Mouse (Mus musculus): ENCODE results near the gene Mkrn2. TPM values are rescaled to one million over a fixed set of nuclear protein-coding genes. Genes with fewer than 3 reads are reported as not detected.

The Mkrn2 gene
- polyA plus RNA-seq, 1 experiment from 2014 or later = 19.6 TPM

DNA sequence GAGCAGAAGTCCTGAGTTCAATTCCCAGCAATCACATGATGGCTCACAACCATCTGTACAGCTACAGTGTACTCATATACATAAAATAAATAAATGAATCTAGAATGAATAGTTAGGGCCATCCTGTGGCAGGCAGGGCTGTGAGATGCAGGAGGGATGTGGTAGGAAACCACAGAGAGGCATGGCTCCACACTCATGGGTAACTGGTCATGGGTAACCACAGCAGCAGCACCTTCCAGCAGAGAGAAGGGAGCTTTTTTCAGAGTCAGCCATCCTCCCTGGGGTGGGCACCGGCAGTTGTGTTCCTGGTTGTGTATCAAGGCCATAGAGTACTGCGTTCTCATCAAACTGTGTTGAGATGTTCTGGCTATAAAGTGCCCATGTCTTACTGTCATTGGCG lies 7.2 kb upstream of the Mkrn2 start:
- Histone ChIP-seq H3K9me3 (ENCODE audit: control insufficient read depth, low read length) (no peaks in the 10 kb centered on the region), H3K27ac (ENCODE audit: low read depth, low read length) (no peak overlapping the region), H3K4me1 (replicated peaks; ENCODE audit: control insufficient read depth, insufficient read depth, low read length) (no peaks in the 10 kb centered on the region), H3K9ac (ENCODE audit: low read depth, low read length) (no peak overlapping the region), H3K4me2 (replicated peaks; ENCODE audit: low read depth, low read length) (no peak overlapping the region), H3K36me3 (ENCODE audit: control insufficient read depth, insufficient read depth, low read length) (no peaks in the 10 kb centered on the region), H3K27me3 (ENCODE audit: control insufficient read depth, insufficient read depth, low read length) (no peaks in the 10 kb centered on the region), H3K4me3 (ENCODE audit: low read depth, low read length) (no peak overlapping the region)
- 79% methylated on average over 3 of the region's 3 CpGs for WGBS
- ATAC-seq (ENCODE audit: low FRiP score) (no peak), DNase-seq (ENCODE audit: low spot score) (no peak)

DNA sequence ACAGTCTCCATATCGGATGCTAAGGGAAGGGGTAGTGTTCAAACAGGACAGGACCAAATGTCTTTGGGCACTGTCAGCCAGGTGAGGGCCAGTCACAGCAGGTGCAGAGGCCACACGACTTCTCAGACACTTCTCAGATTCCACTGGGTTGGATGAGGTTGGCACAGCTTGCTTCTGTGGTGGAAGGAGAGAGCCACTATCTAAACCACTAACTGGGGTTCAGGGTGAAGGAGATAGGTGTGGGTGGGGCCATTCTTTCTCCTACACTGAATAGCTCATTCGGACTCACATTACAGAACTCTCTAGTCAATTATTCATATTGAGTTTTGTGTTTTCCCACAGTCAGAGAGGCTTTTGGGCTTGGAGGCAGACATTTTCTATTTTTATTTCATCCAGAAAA lies 6.0 kb upstream of the Mkrn2 start:
- H3K27me3 ChIP-seq (ENCODE audit: control insufficient read depth, insufficient read depth, low read length) = no peaks in the 10 kb centered on the region
- H3K36me3 ChIP-seq (ENCODE audit: control insufficient read depth, insufficient read depth, low read length) = no peaks in the 10 kb centered on the region
- H3K4me2 ChIP-seq (replicated peaks; ENCODE audit: low read depth, low read length) = no peak overlapping the region
- no peaks in the 10 kb centered on the region for H3K4me1 ChIP-seq (replicated peaks; ENCODE audit: control insufficient read depth, insufficient read depth, low read length)
- H3K27ac ChIP-seq (ENCODE audit: low read depth, low read length) = no peak overlapping the region
- no peak overlapping the region for H3K4me3 ChIP-seq (ENCODE audit: low read depth, low read length)
- H3K9ac ChIP-seq (ENCODE audit: low read depth, low read length) = no peak overlapping the region
- 70% methylated on average over 3 of the region's 3 CpGs for WGBS
- ATAC-seq (ENCODE audit: low FRiP score) = no peak
- H3K9me3 ChIP-seq (ENCODE audit: control insufficient read depth, low read length) = no peaks in the 10 kb centered on the region
- no peak for DNase-seq (ENCODE audit: low spot score)

DNA sequence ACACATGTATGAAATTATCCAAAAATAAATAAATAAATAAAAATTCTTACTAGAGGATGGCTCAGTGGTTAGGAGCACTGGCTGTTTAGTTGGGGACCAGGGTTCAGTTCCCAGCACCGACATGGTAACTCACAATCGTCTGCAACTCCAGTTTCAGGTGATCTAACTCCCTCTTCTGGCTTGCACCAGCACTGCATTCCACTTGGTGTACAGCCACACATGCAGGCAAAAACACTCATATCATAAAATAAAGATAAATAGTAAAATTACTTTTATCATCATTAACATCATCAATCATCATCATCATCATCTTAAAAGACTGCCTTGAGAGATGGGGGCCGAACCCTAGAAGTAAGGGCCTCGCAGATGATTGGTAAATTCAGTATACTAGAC lies 384 bp upstream of the Mkrn2 start:
- H3K4me2 ChIP-seq (replicated peaks; ENCODE audit: low read depth, low read length) = peak overlapping the region; percentile 63; the same call in 1 of the 2 replicates
- H3K36me3 ChIP-seq (ENCODE audit: control insufficient read depth, insufficient read depth, low read length) = no peaks in the 10 kb centered on the region
- 63% methylated on average over 4 of the region's 4 CpGs for WGBS
- no peak overlapping the region for H3K9ac ChIP-seq (ENCODE audit: low read depth, low read length)
- DNase-seq (ENCODE audit: low spot score) (peak; percentile 30), ATAC-seq (ENCODE audit: low FRiP score) (peak; percentile 41)
- H3K27me3 ChIP-seq (ENCODE audit: control insufficient read depth, insufficient read depth, low read length) = no peaks in the 10 kb centered on the region
- H3K4me3 ChIP-seq (ENCODE audit: low read depth, low read length) = peak overlapping the region; percentile 78; the same call in 1 of the 2 replicates
- H3K27ac ChIP-seq (ENCODE audit: low read depth, low read length) = no peak overlapping the region
- no peaks in the 10 kb centered on the region; the same call in 1 of the 2 replicates for H3K4me1 ChIP-seq (replicated peaks; ENCODE audit: control insufficient read depth, insufficient read depth, low read length)
- no peaks in the 10 kb centered on the region for H3K9me3 ChIP-seq (ENCODE audit: control insufficient read depth, low read length)

GRCm38 (mm10) chr6:115606461-115606860 lies 4.8 kb downstream of the Mkrn2 start:
- Histone ChIP-seq H3K27ac (ENCODE audit: low read depth, low read length) (no peak overlapping the region), H3K4me1 (replicated peaks; ENCODE audit: control insufficient read depth, insufficient read depth, low read length) (no peaks in the 10 kb centered on the region; the same call in 1 of the 2 replicates), H3K4me3 (ENCODE audit: low read depth, low read length) (no peak overlapping the region), H3K27me3 (ENCODE audit: control insufficient read depth, insufficient read depth, low read length) (no peaks in the 10 kb centered on the region), H3K9me3 (ENCODE audit: control insufficient read depth, low read length) (no peaks in the 10 kb centered on the region), H3K36me3 (ENCODE audit: control insufficient read depth, insufficient read depth, low read length) (no peaks in the 10 kb centered on the region; the same call in 1 of the 2 replicates), H3K4me2 (replicated peaks; ENCODE audit: low read depth, low read length) (no peak overlapping the region), H3K9ac (ENCODE audit: low read depth, low read length) (no peak overlapping the region)
- WGBS = 88% methylated on average over 1 of the region's 1 CpGs
- ATAC-seq (ENCODE audit: low FRiP score) = no peak
- DNase-seq (ENCODE audit: low spot score) = no peak

DNA sequence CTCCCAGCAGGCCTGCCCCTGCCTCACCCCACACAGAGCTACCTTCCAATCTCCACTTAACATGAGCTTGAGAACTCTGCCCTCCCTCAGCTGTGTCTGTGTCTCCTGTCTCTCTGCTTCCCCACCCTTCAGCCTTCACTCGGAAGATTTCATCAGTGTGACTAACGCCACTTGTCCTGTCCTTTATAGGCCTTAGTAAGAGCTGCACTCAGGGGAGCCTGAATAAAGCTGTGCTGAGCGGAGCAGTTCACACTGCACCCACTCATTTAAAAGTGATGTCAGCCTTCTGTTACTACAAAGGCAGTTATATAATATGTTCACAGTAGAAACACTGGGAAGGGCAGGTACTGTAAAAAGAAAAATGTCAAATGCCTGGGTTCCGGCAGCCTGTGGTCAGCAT lies 5.7 kb downstream of the Mkrn2 start:
- no peak for ATAC-seq (ENCODE audit: low FRiP score)
- no peak overlapping the region for H3K9ac ChIP-seq (ENCODE audit: low read depth, low read length)
- WGBS = 71% methylated on average over 4 of the region's 4 CpGs

GRCm38 (mm10) chr6:115609121-115609520 lies 7.4 kb downstream of the Mkrn2 start:
- ATAC-seq (ENCODE audit: low FRiP score) (no peak), DNase-seq (ENCODE audit: low spot score) (peak; percentile 63)
- Histone ChIP-seq H3K27me3 (ENCODE audit: control insufficient read depth, insufficient read depth, low read length) (no peaks in the 10 kb centered on the region), H3K36me3 (ENCODE audit: control insufficient read depth, insufficient read depth, low read length) (no peaks in the 10 kb centered on the region; the same call in 1 of the 2 replicates), H3K27ac (ENCODE audit: low read depth, low read length) (no peak overlapping the region), H3K9me3 (ENCODE audit: control insufficient read depth, low read length) (no peaks in the 10 kb centered on the region), H3K4me1 (replicated peaks; ENCODE audit: control insufficient read depth, insufficient read depth, low read length) (no peaks in the 10 kb centered on the region), H3K9ac (ENCODE audit: low read depth, low read length) (no peak overlapping the region), H3K4me2 (replicated peaks; ENCODE audit: low read depth, low read length) (no peak overlapping the region), H3K4me3 (ENCODE audit: low read depth, low read length) (no peak overlapping the region)
- 72% methylated on average over 3 of the region's 3 CpGs for WGBS

More for the DNA sequence above, 5.7 kb downstream of the Mkrn2 start:
- Histone ChIP-seq H3K36me3 (ENCODE audit: control insufficient read depth, insufficient read depth, low read length) (no peaks in the 10 kb centered on the region; the same call in 1 of the 2 replicates), H3K4me3 (ENCODE audit: low read depth, low read length) (no peak overlapping the region), H3K4me2 (replicated peaks; ENCODE audit: low read depth, low read length) (no peak overlapping the region), H3K4me1 (replicated peaks; ENCODE audit: control insufficient read depth, insufficient read depth, low read length) (no peaks in the 10 kb centered on the region; the same call in 1 of the 2 replicates), H3K27ac (ENCODE audit: low read depth, low read length) (no peak overlapping the region), H3K27me3 (ENCODE audit: control insufficient read depth, insufficient read depth, low read length) (no peaks in the 10 kb centered on the region), H3K9me3 (ENCODE audit: control insufficient read depth, low read length) (no peaks in the 10 kb centered on the region)
- DNase-seq (ENCODE audit: low spot score) = no peak

DNA sequence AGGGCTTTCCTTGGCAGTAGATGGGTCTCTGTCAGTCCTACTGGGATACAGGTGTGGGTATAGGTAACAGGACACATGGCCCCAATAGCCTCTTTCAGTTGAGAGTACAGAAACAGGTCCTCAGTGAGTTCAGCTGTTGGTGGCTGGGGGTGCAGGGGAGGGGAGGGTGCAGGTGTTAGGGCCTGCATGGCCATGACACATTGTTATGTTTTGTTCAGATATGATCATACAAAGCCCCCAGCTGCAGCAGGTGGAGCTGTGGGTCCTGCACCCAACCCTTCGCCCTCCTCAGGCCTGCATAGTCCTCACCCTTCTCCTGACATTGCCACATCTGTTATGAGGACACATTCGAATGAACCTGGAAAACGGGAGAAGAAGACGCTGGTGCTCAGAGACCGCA lies 8.6 kb downstream of the Mkrn2 start:
- H3K4me1 ChIP-seq (replicated peaks; ENCODE audit: control insufficient read depth, insufficient read depth, low read length) = no peaks in the 10 kb centered on the region
- no peak overlapping the region for H3K9ac ChIP-seq (ENCODE audit: low read depth, low read length)
- H3K27ac ChIP-seq (ENCODE audit: low read depth, low read length) = no peak overlapping the region
- H3K4me2 ChIP-seq (replicated peaks; ENCODE audit: low read depth, low read length) = no peak overlapping the region
- DNase-seq (ENCODE audit: low spot score) = no peak
- 94% methylated on average over 5 of the region's 5 CpGs for WGBS
- H3K36me3 ChIP-seq (ENCODE audit: control insufficient read depth, insufficient read depth, low read length) = no peaks in the 10 kb centered on the region; the same call in 1 of the 2 replicates
- H3K4me3 ChIP-seq (ENCODE audit: low read depth, low read length) = no peak overlapping the region
- ATAC-seq (ENCODE audit: low FRiP score) = no peak
- no peaks in the 10 kb centered on the region for H3K9me3 ChIP-seq (ENCODE audit: control insufficient read depth, low read length)
- H3K27me3 ChIP-seq (ENCODE audit: control insufficient read depth, insufficient read depth, low read length) = no peaks in the 10 kb centered on the region

DNA sequence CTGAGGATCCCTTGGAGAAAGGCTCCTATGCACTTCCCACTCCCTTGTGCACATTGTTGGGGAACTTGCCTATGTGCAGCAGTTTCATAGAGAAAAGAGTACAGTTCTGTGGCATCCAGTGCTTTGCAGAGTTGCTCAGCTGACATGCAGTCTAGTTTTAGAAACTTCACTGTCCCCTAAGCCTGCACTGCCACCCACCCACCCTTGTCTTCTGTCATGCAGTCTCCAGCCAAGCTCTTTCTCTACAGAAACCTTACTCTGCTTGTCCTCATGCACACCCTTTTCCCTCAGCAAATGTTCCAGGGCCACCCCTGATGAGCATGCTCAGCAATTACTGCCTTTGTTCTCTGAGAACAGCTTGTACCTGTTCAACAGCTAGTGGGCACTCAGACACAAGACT lies 12.1 kb downstream of the Mkrn2 start:
- no peak overlapping the region for H3K4me2 ChIP-seq (replicated peaks; ENCODE audit: low read depth, low read length)
- no peak overlapping the region for H3K27ac ChIP-seq (ENCODE audit: low read depth, low read length)
- no peaks in the 10 kb centered on the region for H3K9me3 ChIP-seq (ENCODE audit: control insufficient read depth, low read length)
- ATAC-seq (ENCODE audit: low FRiP score) (no peak), DNase-seq (ENCODE audit: low spot score) (no peak)
- H3K9ac ChIP-seq (ENCODE audit: low read depth, low read length) = no peak overlapping the region
- no peak overlapping the region for H3K4me3 ChIP-seq (ENCODE audit: low read depth, low read length)
- no peaks in the 10 kb centered on the region for H3K27me3 ChIP-seq (ENCODE audit: control insufficient read depth, insufficient read depth, low read length)
- H3K36me3 ChIP-seq (ENCODE audit: control insufficient read depth, insufficient read depth, low read length) = peaks cover 15% of the 10 kb centered on the region
- no peaks in the 10 kb centered on the region for H3K4me1 ChIP-seq (replicated peaks; ENCODE audit: control insufficient read depth, insufficient read depth, low read length)

- Histone ChIP-seq H3K9me3 (ENCODE audit: control insufficient read depth, low read length) (no peaks in the 10 kb centered on the region), H3K4me1 (replicated peaks; ENCODE audit: control insufficient read depth, insufficient read depth, low read length) (no peaks in the 10 kb centered on the region), H3K4me2 (replicated peaks; ENCODE audit: low read depth, low read length) (no peak overlapping the region), H3K27ac (ENCODE audit: low read depth, low read length) (no peak overlapping the region), H3K9ac (ENCODE audit: low read depth, low read length) (no peak overlapping the region), H3K27me3 (ENCODE audit: control insufficient read depth, insufficient read depth, low read length) (no peaks in the 10 kb centered on the region), H3K36me3 (ENCODE audit: control insufficient read depth, insufficient read depth, low read length) (peaks cover 24% of the 10 kb centered on the region), H3K4me3 (ENCODE audit: low read depth, low read length) (no peak overlapping the region)
- no peak for ATAC-seq (ENCODE audit: low FRiP score)
- DNase-seq (ENCODE audit: low spot score) = no peak
- 92% methylated on average over 3 of the region's 3 CpGs for WGBS
Observed at GRCm38 (mm10) chr6:115615983-115616382, 14.3 kb downstream of the Mkrn2 start.
